Mouse (Mus musculus): Measurements from ENCODE around the gene Cmc1.

Gene Cmc1

GRCm38 (mm10) chr9:118110360-118110710, 39.6 kb downstream of the Cmc1 start:
- DNase-seq, result no peak

GRCm38 (mm10) chr9:118109697-118110359, 40.1 kb downstream of the Cmc1 start:
- peak; percentile 18 for DNase-seq

DNA sequence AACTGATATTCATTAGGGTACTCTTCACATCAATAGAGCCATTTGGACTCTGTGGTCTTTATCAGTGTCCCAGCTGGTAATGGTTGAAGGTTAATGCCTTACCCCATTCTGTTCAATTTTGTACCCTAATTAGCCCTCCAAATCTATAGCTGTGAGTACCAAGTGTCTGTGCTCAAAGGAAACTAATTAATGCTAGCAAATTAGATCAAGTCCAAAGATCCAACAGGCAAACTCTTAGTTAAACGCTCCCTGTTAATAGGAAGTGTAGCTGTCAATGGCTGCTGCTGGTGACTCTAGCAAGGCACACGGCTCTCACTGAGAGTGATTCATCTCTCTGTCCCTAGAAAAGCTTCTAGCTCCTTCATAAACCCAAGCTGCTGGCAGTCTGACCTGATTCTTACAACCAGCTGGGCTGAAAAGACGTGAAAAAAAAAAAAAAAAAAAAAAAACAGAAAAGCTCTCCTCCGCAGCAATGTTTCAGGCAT, 41.4 kb downstream of the Cmc1 start:
- DNase-seq, result no peak

GRCm38 (mm10) chr9:118101802-118102201, 48.2 kb downstream of the Cmc1 start:
- no peak for DNase-seq

DNA sequence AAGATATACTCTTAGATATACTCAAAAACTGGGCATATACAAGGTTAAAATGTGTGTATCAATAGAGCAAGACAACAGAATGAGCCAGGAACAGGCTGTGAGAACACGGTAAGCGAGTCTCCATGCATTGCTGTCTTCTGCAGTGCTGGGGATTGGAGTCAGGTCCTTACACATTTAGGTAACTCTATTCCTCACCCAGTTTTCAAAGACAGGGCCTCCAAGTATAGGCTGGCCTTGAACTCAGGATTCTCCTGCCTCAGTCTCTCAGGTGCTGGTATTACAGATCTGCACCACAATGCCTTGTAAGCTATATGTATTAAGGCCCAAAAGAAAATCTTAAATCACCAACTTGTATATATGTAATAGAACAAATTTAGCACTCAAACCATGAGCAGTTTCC, 49.5 kb downstream of the Cmc1 start:
- no peak for DNase-seq

- DNase-seq, result no peak
Observed at GRCm38 (mm10) chr9:118099395-118099794, 50.6 kb downstream of the Cmc1 start.

DNA sequence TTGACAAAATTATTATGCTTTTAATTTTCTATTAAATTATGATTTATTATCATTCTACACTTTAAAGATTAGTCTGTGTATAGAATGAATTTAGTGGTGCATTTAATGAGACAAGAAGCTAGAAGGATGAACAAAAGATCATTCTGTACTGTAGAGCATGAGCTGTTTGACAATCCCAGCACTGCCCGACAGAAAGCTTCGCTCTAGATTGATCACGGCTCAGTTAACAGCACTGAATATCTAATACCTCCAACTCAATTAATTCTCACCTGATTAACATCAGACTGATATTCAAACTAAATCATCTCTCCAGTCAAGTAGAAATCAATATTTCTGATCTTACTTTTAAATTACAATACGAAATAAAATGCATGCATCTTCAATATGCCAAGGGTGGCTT, 66.1 kb downstream of the Cmc1 start:
- DNase-seq, result no peak

DNA sequence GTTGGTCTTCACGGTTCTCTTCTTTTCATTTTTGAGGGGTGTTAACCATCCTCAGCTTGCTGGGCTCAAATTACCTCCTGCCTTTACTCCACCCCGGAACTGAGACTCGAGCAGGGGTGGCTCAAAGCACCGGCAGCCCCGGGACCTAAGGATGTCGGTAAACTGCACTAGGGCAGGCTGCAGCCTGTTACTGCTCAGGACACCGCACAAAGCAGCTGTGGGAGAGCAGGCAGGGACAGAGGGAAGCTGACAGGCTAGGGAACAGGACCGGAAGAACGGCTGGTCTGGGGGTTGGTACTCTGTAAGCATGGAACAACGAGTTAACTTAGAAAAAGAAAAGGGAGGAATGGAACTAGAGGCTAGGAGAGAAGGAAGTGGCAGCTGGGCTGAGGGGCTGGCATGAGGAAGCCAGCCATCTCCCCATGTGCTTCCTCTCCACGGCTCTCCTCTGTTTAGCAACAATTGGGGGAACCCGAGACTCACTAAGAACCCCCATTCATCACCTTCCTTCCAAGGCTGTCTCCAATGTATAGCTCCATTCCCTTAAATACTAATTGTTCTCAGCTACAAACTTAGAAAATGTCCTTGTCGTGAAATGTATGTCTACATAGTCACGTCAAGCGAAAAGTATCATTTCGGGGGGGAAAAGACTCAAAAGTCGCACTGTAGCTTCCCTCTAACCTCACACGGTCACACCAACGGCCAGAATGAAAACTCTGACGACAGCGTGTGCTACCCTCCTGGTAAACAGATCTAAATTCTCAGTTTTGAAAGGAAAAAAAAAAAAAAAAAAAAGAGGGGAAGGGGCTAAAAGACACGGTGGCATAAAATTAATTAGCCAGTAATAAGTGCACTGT, 67.2 kb downstream of the Cmc1 start:
- DNase-seq, result peak; percentile 28

DNA sequence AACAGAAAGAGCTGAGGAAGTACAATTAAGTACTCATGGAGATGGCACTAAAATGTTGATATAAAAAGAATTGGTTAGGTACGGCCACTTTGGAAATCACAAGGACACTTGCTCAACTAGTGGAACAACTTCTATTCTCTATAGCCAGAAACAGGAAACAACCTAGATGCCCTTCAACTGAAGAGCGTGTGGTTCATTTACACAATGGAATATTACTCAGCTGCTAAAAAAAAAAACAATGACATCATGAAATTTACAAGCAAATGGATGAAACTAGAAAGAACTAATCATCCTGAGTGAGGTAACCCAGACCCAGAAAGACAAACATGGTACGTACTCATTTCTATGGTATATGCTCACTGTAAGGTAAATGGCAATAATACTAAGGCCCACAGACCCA, 76.6 kb downstream of the Cmc1 start:
- no peak for DNase-seq

- no peak for DNase-seq
Observed at GRCm38 (mm10) chr9:118072101-118072500, 77.9 kb downstream of the Cmc1 start.

- DNase-seq, result no peak
Observed at GRCm38 (mm10) chr9:118071337-118071736, 78.6 kb downstream of the Cmc1 start.

- no peak for DNase-seq
Observed at GRCm38 (mm10) chr9:118070442-118070841, 79.5 kb downstream of the Cmc1 start.

- DNase-seq, result no peak
Observed at GRCm38 (mm10) chr9:118059101-118059500, 90.9 kb downstream of the Cmc1 start.

GRCm38 (mm10) chr9:118053286-118053685, 96.7 kb downstream of the Cmc1 start:
- DNase-seq, result no peak

- DNase-seq, result no peak
Observed at GRCm38 (mm10) chr9:118045011-118045533, 104.9 kb downstream of the Cmc1 start.

- DNase-seq, result no peak
Observed at GRCm38 (mm10) chr9:118043581-118043980, 106.4 kb downstream of the Cmc1 start.

DNA sequence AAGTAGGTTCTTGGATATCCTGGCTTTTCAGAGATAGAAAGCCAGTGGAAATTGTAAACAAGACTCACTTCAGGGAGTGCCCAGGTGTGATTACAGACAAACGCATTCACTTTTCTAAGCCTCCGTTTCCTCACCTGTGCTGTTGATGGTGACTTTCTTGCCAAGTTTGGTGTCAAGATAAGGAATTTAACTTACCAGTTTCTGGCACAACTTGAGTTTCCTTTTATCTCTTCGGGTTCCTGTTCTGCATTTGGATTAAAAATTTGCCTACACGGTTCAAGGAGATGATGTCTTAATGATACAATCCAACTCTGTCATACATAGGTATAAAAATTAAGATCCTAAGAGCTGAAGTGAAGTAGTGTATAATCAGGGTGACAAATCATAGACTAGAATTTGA, 107.2 kb downstream of the Cmc1 start:
- no peak for DNase-seq

- no peak for DNase-seq
Observed at GRCm38 (mm10) chr9:118041646-118042045, 108.3 kb downstream of the Cmc1 start.

- DNase-seq, result no peak
Observed at GRCm38 (mm10) chr9:118041022-118041400, 109.0 kb downstream of the Cmc1 start.

DNA sequence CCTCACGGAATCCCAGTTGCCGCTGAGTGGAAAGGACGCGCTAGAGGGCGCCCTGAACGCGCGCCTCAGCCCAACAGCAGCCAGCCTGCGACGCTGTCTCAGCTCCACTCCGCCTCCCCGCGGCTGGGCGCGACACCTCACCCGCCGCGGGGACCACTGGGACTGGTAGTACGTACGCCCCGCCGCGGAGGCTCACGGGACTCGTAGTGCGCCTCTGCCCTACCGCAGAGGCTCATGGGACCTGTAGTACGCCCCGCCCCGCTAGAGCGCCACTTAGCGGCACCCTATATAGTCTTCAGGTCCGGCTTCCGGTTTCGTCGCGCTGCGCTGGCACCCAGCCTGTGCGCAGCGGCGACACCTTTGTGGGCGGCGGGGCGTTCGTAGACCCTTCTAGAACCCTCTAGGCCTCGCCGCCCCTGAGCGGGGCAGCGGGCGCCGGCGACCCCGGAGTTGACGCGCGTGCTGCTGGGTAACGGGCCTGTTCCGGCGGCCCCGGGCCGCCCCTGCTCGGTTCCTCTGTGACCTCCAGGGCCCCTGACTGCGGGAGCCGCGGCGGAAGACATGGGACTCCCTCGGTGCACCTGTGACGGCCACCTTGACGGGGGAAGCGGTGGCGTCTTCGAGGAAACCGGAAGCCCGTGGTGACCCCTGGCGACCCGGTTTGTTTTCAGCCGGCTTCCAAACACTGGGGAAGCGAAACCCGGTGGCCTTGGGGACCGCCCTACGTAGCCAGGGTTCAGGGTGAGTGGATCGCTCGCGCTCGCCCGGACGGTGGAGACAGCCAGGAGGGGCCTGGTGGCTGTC, 109.6 kb downstream of the Cmc1 start, which contains the start of gene Azi2:
Azi2 (plus strand) TSS at position 282 of the 804 bp plus-strand sequence.
- peak; percentile 99 for DNase-seq

- DNase-seq, result no peak
Observed at GRCm38 (mm10) chr9:118034990-118035389, 115.0 kb downstream of the Cmc1 start.

DNA sequence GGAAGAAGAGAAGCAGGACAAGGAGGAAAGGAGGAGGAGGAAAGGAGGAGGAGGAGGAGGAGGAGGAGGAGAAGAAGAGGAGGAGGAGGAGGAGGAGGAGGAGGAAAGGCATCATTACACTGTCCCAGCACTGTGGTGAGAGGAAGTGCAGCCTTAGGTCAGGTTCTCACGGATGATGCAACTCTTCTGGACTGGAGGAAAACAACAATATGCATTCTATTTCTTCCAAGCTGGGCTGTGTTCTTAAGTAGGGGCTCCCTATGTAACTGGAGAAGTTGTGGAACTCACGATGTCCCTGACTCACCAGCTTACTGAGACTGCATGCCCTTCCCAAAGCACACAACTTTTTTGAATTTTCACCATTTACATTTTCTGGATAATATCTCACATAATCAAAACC, 118.3 kb downstream of the Cmc1 start:
- DNase-seq, result no peak

- no peak for DNase-seq
Observed at GRCm38 (mm10) chr9:118030252-118030651, 119.7 kb downstream of the Cmc1 start.
